Mouse (Mus musculus): Measurements from ENCODE around the gene Smc1b. TPM values are rescaled to one million over a fixed set of nuclear protein-coding genes. Genes with fewer than 3 reads are reported as not detected.

Gene Smc1b
- polyA plus RNA-seq, 1 experiment from 2014 or later: 0.21 TPM

DNA sequence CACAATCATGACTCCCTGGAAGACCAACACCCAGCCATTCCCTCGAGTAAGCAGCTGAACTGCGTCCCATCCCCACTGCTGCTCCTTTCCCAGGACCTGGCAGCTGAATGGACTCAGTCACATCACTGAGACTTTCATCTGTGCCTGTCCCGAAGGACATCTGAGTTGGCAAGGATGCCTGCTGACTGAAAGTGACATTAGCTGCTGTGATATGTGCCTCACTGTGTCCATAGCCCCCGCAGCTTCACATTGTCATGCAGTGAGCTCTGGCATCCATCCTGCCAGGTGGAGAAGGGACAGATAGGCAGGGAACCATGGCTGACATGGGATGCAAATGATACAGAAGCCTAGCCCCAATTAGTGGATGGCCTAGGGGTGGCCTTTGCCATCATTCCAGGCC lies 76.6 kb downstream of the Smc1b start:
- Histone ChIP-seq H3K9ac (ENCODE audit: low read depth, low read length) (no peak overlapping the region), H3K9me3 (replicated peaks; ENCODE audit: control insufficient read depth, low read length) (no peaks in the 10 kb centered on the region), H3K36me3 (ENCODE audit: control insufficient read depth, insufficient read depth) (peaks cover 2% of the 10 kb centered on the region; the same call in 1 of the 2 replicates), H3K27me3 (ENCODE audit: control insufficient read depth, insufficient read depth, low read depth, low read length) (no peaks in the 10 kb centered on the region), H3K4me3 (ENCODE audit: low read depth, low read length) (no peak overlapping the region), H3K4me1 (ENCODE audit: control insufficient read depth, low read depth, low read length) (no peaks in the 10 kb centered on the region), H3K4me2 (ENCODE audit: low read depth, low read length) (no peak overlapping the region), H3K27ac (ENCODE audit: low read length) (no peak overlapping the region)
- ATAC-seq (ENCODE audit: low read depth): no peak
- 69% methylated on average over 4 of the region's 4 CpGs for WGBS (ENCODE audit: insufficient replicate concordance)

DNA sequence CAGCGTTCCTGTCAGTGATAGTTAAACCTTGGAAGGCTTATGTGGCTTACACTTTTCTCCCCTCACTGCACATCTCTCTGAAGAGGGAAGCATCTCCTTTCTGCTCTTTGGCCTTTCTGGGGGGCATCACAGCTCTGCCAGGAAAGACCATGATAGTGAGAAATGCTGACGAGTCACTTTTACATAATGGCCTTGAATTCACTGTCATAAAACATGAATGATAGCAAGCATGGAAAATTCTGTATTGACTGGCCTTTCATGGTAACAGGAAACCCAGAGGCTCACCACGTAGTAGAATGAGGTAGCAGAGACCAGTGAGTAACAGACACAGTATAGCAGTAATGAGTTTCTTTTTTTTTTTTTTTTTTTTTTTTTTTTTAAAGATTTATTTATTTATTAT lies 77.7 kb downstream of the Smc1b start:
- Histone ChIP-seq H3K4me3 (ENCODE audit: low read depth, low read length) (no peak overlapping the region), H3K9me3 (replicated peaks; ENCODE audit: control insufficient read depth, low read length) (no peaks in the 10 kb centered on the region), H3K27ac (ENCODE audit: low read length) (no peak overlapping the region), H3K4me2 (ENCODE audit: low read depth, low read length) (no peak overlapping the region), H3K36me3 (ENCODE audit: control insufficient read depth, insufficient read depth) (peaks cover 2% of the 10 kb centered on the region; the same call in 1 of the 2 replicates), H3K9ac (ENCODE audit: low read depth, low read length) (no peak overlapping the region), H3K27me3 (ENCODE audit: control insufficient read depth, insufficient read depth, low read depth, low read length) (no peaks in the 10 kb centered on the region), H3K4me1 (ENCODE audit: control insufficient read depth, low read depth, low read length) (no peaks in the 10 kb centered on the region; the same call in 1 of the 2 replicates)
- 66% methylated on average over 3 of the region's 3 CpGs for WGBS (ENCODE audit: insufficient replicate concordance)
- no peak for ATAC-seq (ENCODE audit: low read depth)

DNA sequence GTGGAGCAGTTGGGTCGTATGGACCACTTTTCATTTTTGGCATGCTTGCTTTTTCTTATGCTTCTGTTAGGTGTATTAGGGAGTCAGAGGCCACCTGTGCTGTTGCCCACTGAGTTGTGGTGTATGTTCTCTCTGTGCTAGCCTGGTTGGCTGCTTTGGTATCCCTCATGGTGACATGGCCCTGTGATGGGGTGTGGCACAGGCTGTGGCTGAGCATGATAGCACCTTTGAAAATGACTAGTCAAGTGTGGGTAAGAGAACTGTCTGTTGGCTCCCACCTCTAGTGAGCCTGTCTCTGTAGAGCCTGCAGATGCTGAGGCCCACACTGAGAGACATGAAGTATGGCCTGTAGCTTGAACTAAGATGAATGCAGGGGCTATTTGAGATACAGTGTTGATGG lies 82.0 kb downstream of the Smc1b start:
- ATAC-seq (ENCODE audit: low read depth): peak; percentile 92
- H3K4me2 ChIP-seq (ENCODE audit: low read depth, low read length): no peak overlapping the region
- H3K27ac ChIP-seq (ENCODE audit: low read length): 0 out of 2 replicates have a peak overlapping the region, but pooled peaks have one; percentile 28
- WGBS (ENCODE audit: insufficient replicate concordance): 68% methylated on average over 1 of the region's 1 CpGs
- no peaks in the 10 kb centered on the region; the same call in 1 of the 2 replicates for H3K4me1 ChIP-seq (ENCODE audit: control insufficient read depth, low read depth, low read length)
- H3K27me3 ChIP-seq (ENCODE audit: control insufficient read depth, insufficient read depth, low read depth, low read length): no peaks in the 10 kb centered on the region
- H3K9ac ChIP-seq (ENCODE audit: low read depth, low read length): no peak overlapping the region
- H3K4me3 ChIP-seq (ENCODE audit: low read depth, low read length): no peak overlapping the region
- peaks cover 2% of the 10 kb centered on the region; the same call in 1 of the 2 replicates for H3K36me3 ChIP-seq (ENCODE audit: control insufficient read depth, insufficient read depth)
- H3K9me3 ChIP-seq (replicated peaks; ENCODE audit: control insufficient read depth, low read length): no peaks in the 10 kb centered on the region

DNA sequence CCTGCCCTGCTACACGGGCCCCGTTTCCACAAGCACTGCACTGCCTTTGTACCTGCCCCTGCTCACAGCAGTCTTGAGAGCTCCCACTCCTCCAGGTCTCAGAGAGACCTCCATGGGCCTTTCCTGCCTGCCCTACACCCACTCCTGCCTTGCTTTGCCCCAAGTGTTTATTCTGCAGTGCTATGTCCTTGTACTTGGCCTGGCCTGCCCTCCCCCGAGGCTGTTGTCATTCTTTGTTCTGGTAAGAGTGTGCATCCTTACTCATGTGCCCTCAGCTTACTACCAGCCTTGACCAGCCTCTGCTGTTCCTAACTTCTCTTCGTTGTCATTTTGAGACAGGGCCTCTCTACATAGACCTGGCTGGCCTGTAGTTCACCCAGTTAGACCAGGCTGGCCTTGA lies 83.9 kb downstream of the Smc1b start:
- WGBS (ENCODE audit: insufficient replicate concordance): 69% methylated on average over 4 of the region's 4 CpGs
- no peaks in the 10 kb centered on the region; the same call in 1 of the 2 replicates for H3K4me1 ChIP-seq (ENCODE audit: control insufficient read depth, low read depth, low read length)
- ATAC-seq (ENCODE audit: low read depth): no peak
- no peak overlapping the region for H3K9ac ChIP-seq (ENCODE audit: low read depth, low read length)
- no peak overlapping the region for H3K4me2 ChIP-seq (ENCODE audit: low read depth, low read length)
- no peaks in the 10 kb centered on the region for H3K9me3 ChIP-seq (replicated peaks; ENCODE audit: control insufficient read depth, low read length)
- no peaks in the 10 kb centered on the region for H3K36me3 ChIP-seq (ENCODE audit: control insufficient read depth, insufficient read depth)
- no peak overlapping the region for H3K27ac ChIP-seq (ENCODE audit: low read length)
- no peak overlapping the region for H3K4me3 ChIP-seq (ENCODE audit: low read depth, low read length)
- no peaks in the 10 kb centered on the region for H3K27me3 ChIP-seq (ENCODE audit: control insufficient read depth, insufficient read depth, low read depth, low read length)

DNA sequence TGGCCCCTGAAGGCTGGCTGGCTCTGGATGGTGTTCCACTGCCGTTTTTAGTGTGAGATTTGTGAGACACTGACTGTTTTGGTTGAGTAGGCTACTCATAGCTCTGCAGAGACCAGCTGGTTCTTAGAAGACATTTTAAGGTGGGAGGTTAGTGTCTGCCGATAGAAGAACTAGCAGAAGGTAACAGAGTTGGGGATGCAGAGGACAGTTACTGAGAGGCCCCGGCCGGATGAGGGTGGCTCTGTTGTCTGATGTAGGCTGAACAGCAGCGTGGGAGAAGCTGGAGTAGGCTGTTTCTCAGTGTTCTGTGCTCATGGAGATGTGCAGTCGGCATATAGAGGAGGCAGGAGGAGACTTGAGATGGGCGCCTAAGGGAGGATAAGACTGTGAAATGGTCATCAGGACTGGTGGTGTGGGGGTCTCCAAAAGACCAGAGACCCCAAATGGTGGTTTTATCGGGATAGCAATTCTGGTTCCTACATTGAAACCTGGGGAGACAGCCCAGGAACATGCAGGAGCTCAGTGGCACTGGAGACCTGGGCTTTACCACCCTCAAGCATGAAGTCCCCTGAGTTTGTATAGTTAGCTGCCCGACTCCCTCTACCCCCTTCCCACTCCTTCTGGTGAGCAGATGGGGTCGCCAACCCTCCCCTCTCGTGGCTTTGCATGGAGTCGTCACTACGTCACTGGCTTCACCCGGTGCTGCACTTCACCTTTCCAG lies 85.4 kb downstream of the Smc1b start:
- Histone ChIP-seq H3K36me3 (ENCODE audit: control insufficient read depth, insufficient read depth) (no peaks in the 10 kb centered on the region), H3K4me2 (ENCODE audit: low read depth, low read length) (no peak overlapping the region), H3K9ac (ENCODE audit: low read depth, low read length) (no peak overlapping the region), H3K27me3 (ENCODE audit: control insufficient read depth, insufficient read depth, low read depth, low read length) (no peaks in the 10 kb centered on the region), H3K27ac (ENCODE audit: low read length) (no peak overlapping the region), H3K4me3 (ENCODE audit: low read depth, low read length) (no peak overlapping the region), H3K9me3 (replicated peaks; ENCODE audit: control insufficient read depth, low read length) (no peaks in the 10 kb centered on the region), H3K4me1 (ENCODE audit: control insufficient read depth, low read depth, low read length) (peaks cover 3% of the 10 kb centered on the region)
- 73% methylated on average over 14 of the region's 14 CpGs for WGBS (ENCODE audit: insufficient replicate concordance)
- ATAC-seq (ENCODE audit: low read depth): no peak

DNA sequence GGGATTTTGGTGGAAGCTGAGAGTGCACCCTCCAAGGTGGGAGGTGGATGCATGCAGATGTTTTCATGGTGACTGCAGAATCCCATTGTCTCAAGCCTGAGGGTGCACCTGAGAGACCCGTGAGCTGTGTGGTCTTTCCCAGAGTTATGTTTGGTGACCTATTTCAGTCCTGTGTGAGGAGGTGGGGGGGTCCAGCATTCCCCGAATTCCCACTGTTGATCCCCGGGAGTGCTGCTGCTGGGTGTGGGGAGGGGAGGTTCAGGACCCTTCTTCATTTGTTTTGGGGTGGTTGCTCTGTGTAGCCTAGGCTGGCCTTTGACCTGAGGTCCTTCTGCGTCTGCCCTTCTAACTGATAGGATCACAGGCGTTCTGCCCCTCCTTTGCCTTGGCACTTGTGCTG lies 88.0 kb downstream of the Smc1b start:
- Histone ChIP-seq H3K4me3 (ENCODE audit: low read depth, low read length) (no peak overlapping the region), H3K9me3 (replicated peaks; ENCODE audit: control insufficient read depth, low read length) (no peaks in the 10 kb centered on the region), H3K4me1 (ENCODE audit: control insufficient read depth, low read depth, low read length) (peaks cover 3% of the 10 kb centered on the region), H3K27ac (ENCODE audit: low read length) (no peak overlapping the region), H3K27me3 (ENCODE audit: control insufficient read depth, insufficient read depth, low read depth, low read length) (no peaks in the 10 kb centered on the region), H3K9ac (ENCODE audit: low read depth, low read length) (no peak overlapping the region), H3K4me2 (ENCODE audit: low read depth, low read length) (no peak overlapping the region), H3K36me3 (ENCODE audit: control insufficient read depth, insufficient read depth) (no peaks in the 10 kb centered on the region)
- 60% methylated on average over 5 of the region's 5 CpGs for WGBS (ENCODE audit: insufficient replicate concordance)
- ATAC-seq (ENCODE audit: low read depth): no peak

DNA sequence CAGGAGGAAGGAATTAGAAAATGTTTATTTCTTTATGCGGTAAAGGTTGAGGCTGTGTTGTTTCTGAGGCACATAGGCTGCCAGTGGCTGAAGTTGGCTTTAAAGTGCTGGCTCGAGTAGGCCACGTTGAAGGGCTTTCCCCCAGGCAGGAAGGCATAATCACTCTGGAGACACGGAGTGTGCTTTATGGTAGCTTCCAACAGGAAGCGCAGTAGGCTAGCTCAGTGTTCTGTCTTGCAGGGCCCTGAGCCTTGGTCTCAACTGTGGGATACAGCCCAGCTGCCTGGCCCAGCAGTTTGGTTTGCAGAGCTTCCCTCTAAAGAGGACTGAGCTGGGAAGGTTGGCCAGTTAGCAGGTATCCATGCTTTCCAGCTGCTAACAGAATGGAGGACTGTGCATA lies 88.6 kb downstream of the Smc1b start:
- Histone ChIP-seq H3K4me2 (ENCODE audit: low read depth, low read length) (no peak overlapping the region), H3K9me3 (replicated peaks; ENCODE audit: control insufficient read depth, low read length) (no peaks in the 10 kb centered on the region), H3K9ac (ENCODE audit: low read depth, low read length) (no peak overlapping the region), H3K27ac (ENCODE audit: low read length) (no peak overlapping the region), H3K27me3 (ENCODE audit: control insufficient read depth, insufficient read depth, low read depth, low read length) (no peaks in the 10 kb centered on the region), H3K4me3 (ENCODE audit: low read depth, low read length) (no peak overlapping the region), H3K36me3 (ENCODE audit: control insufficient read depth, insufficient read depth) (no peaks in the 10 kb centered on the region), H3K4me1 (ENCODE audit: control insufficient read depth, low read depth, low read length) (peaks cover 3% of the 10 kb centered on the region)
- WGBS (ENCODE audit: insufficient replicate concordance): 51% methylated on average over 5 of the region's 5 CpGs
- ATAC-seq (ENCODE audit: low read depth): no peak

DNA sequence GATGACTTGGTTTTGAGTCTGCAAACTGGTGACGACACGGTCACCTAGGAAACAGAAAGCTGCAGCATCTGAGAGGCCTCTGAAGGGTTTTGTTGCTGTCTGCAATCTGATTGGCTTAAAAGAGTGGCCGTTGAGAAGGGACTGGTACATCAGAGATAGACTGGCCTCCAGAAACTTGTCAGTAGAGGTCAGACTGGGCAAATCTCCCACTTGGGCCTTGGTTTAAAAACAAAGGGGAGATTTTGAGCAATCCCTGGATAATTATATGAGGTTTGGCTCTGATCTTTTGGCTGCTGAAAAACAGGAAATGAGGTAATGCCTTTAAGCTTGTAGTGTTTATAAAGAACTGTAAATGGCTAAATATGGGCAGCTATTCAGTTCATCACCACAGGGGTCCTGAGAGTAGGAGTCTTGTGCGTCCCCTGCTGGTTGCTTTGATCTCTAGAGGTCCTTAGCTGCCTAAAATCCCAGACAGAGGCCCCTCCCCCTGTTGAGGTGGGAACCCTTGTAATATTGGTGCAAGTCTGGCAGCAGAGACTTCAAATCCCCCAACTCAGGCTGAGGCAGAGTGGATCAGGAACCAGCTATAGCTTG lies 89.3 kb downstream of the Smc1b start:
- H3K9me3 ChIP-seq (replicated peaks; ENCODE audit: control insufficient read depth, low read length): no peaks in the 10 kb centered on the region
- H3K4me1 ChIP-seq (ENCODE audit: control insufficient read depth, low read depth, low read length): peaks cover 5% of the 10 kb centered on the region
- H3K27ac ChIP-seq (ENCODE audit: low read length): no peak overlapping the region; the same call in 1 of the 2 replicates
- H3K4me2 ChIP-seq (ENCODE audit: low read depth, low read length): no peak overlapping the region
- no peak overlapping the region for H3K9ac ChIP-seq (ENCODE audit: low read depth, low read length)
- no peaks in the 10 kb centered on the region for H3K27me3 ChIP-seq (ENCODE audit: control insufficient read depth, insufficient read depth, low read depth, low read length)
- 31% methylated on average over 4 of the region's 4 CpGs for WGBS (ENCODE audit: insufficient replicate concordance)
- H3K4me3 ChIP-seq (ENCODE audit: low read depth, low read length): no peak overlapping the region
- no peaks in the 10 kb centered on the region for H3K36me3 ChIP-seq (ENCODE audit: control insufficient read depth, insufficient read depth)
- no peak for ATAC-seq (ENCODE audit: low read depth)

DNA sequence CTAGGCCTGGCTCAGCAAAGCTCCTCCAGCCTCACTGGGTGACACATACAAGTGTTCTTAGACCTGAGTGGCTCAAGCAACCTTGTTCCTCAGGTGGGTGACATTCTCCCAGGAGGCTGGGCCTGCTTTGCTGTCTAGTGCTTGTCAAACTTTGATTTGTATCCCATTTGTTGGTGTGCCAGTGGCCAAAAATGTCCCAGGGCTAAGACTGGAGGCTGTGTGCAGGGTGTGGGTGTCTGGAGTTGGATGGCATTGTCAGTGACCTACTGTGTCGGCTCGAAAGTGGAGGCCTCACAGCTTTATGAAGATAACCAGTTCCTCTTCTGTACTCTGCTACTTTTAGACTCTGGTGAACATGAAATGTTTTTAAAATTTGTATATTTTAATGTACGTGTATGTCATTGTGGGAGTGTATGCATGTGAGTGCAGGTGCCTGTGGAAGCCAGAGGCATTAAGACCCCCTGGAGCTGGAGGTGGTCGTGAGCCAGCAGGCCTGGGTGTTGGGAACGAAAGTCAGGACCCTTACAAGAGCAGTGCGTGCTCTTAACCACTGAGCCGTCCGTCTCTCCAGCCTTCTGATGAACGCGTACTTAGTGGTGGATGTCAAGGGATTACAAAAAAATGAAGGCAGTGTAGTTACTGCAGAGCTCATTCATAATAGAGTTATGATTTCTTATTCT lies 90.1 kb downstream of the Smc1b start:
- Histone ChIP-seq H3K9me3 (replicated peaks; ENCODE audit: control insufficient read depth, low read length) (no peaks in the 10 kb centered on the region), H3K4me2 (ENCODE audit: low read depth, low read length) (no peak overlapping the region), H3K9ac (ENCODE audit: low read depth, low read length) (no peak overlapping the region), H3K27me3 (ENCODE audit: control insufficient read depth, insufficient read depth, low read depth, low read length) (no peaks in the 10 kb centered on the region), H3K27ac (ENCODE audit: low read length) (no peak overlapping the region), H3K4me1 (ENCODE audit: control insufficient read depth, low read depth, low read length) (peaks cover 7% of the 10 kb centered on the region), H3K36me3 (ENCODE audit: control insufficient read depth, insufficient read depth) (no peaks in the 10 kb centered on the region), H3K4me3 (ENCODE audit: low read depth, low read length) (no peak overlapping the region)
- WGBS (ENCODE audit: insufficient replicate concordance): 68% methylated on average over 10 of the region's 10 CpGs
- ATAC-seq (ENCODE audit: low read depth): no peak
